Mouse (Mus musculus) liver, postnatal 0 days (tissue): ENCODE measurements at regions not wholly inside any gene's neighbourhood (a gene's known extent, or its start where the extent isn't known, plus 50 kb on each side); places are given as distances from the start of the nearest gene placed in this dataset.
A peak's percentile ranks its signal among the peaks of the same experiment; 100 is the strongest.

Experiments used
- ATAC-seq: fragments of 200-750 bp; cut with Nextera tagmentation; 2 replicates; pipeline ENCODE4 v1.8.0; 2017; ENCODE audit warnings: mild to moderate bottlenecking, moderate library complexity
- DNase-seq: peaks from one replicate; pipeline ENCODE4 v3.0.0-alpha.2; 2016
- H3K27ac ChIP-seq: fragments of 300-500 bp; sonication (generic); 2 replicates; pipeline ENCODE4 v1.5.1; 2014; ENCODE audit warnings: antibody characterized with exemption, moderate library complexity, mild to moderate bottlenecking, low read depth
- H3K27me3 ChIP-seq: fragments of 300-500 bp; sonication (generic); 2 replicates; pipeline ENCODE4 v1.6.1; 2014; ENCODE audit warnings: low read length, control low read depth, mixed read lengths; ENCODE audit not compliant: insufficient read depth
- H3K36me3 ChIP-seq: fragments of 300-500 bp; sonication (generic); replicated peaks from 2 replicates; pipeline ENCODE4 v1.6.1; 2014; ENCODE audit warnings: mild to moderate bottlenecking, control low read depth, low read length, moderate library complexity, mixed read lengths; ENCODE audit not compliant: insufficient read depth
- H3K4me1 ChIP-seq: fragments of 300-500 bp; sonication (generic); 2 replicates; pipeline ENCODE4 v1.6.1; 2014; ENCODE audit warnings: antibody characterized with exemption, mild to moderate bottlenecking, control low read depth; ENCODE audit not compliant: insufficient read depth
- H3K4me2 ChIP-seq: fragments of 300-500 bp; sonication (generic); 2 replicates; pipeline ENCODE4 v1.6.1; 2014; ENCODE audit warnings: low read depth, mild to moderate bottlenecking, low read length, moderate library complexity, mixed read lengths
- H3K4me3 ChIP-seq: fragments of 300-500 bp; sonication (generic); 2 replicates; pipeline ENCODE4 v1.5.1; 2014; ENCODE audit warnings: low read depth, low read length
- H3K9ac ChIP-seq: fragments of 300-500 bp; sonication (generic); replicated peaks from 2 replicates; pipeline ENCODE4 v1.6.1; 2014; ENCODE audit warnings: mild to moderate bottlenecking, moderate library complexity
- H3K9me3 ChIP-seq: fragments of 300-500 bp; sonication (generic); 2 replicates; pipeline ENCODE4 v1.6.1; 2016; ENCODE audit warnings: mild to moderate bottlenecking, control low read depth, low read length, mixed read lengths
- CTCF ChIP-seq: sonication (generic); IDR thresholded peaks from 2 replicates; pipeline ENCODE4 v1.5.1; 2016; ENCODE audit warnings: antibody characterized with exemption, low read depth
- EP300 ChIP-seq: IDR thresholded peaks from 2 replicates; pipeline ENCODE4 v1.6.1; 2016; ENCODE audit warnings: antibody characterized with exemption, low read depth, mild to moderate bottlenecking
- WGBS: fragments of 180-500 bp; shearing (Covaris S2); extraction: QIAGEN DNeasy Blood & Tissue Kit; methylation state at CpG from one replicate; pipeline ENCODE4 v1.1.7; 2014; ENCODE audit not compliant: insufficient replicate concordance; 5-methylcytosine and 5-hydroxymethylcytosine counted together

DNA sequence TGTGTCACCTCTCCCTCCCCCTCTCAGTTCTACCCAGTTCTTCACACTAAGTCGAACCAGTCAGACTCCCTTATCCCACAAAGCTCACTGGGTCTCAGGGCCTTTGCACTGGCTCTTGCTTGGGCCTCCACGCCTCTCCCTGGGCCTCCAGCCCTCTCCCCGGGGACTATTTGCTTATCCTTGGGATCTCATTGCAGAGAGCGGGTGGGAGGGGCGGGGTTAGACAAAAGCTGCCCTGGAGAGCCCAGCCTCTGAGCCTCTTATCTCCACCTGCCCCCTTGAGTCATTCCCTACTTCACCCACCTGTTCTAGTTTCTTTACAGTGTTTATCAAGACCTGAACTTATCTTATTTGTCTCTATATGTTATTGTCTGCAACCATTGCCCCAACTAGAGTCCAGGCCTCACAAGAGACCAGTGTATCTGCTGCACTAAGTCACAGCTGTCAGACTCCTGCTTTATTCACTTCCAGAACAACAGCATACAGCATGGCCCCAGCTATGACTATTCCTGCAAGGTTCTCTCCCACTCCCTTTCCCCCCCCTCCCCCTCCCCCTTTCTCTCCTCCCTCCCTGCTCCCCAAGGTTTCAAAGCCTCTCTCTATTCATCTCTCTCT is 450.7 kb downstream of the Wdr11 start:
- Histone ChIP-seq H3K27ac (no peak overlapping the region), H3K36me3 (no peaks in the 10 kb centered on the region), H3K9ac (no peak overlapping the region), H3K4me1 (no peaks in the 10 kb centered on the region), H3K9me3 (no peaks in the 10 kb centered on the region), H3K4me3 (no peak overlapping the region), H3K27me3 (no peaks in the 10 kb centered on the region), H3K4me2 (no peak overlapping the region)
- WGBS: 50% methylated on average over 5 of the region's 5 CpGs
- ATAC-seq (no peak), DNase-seq (no peak)
- TF ChIP-seq EP300 (no peak), CTCF (no peak)

DNA sequence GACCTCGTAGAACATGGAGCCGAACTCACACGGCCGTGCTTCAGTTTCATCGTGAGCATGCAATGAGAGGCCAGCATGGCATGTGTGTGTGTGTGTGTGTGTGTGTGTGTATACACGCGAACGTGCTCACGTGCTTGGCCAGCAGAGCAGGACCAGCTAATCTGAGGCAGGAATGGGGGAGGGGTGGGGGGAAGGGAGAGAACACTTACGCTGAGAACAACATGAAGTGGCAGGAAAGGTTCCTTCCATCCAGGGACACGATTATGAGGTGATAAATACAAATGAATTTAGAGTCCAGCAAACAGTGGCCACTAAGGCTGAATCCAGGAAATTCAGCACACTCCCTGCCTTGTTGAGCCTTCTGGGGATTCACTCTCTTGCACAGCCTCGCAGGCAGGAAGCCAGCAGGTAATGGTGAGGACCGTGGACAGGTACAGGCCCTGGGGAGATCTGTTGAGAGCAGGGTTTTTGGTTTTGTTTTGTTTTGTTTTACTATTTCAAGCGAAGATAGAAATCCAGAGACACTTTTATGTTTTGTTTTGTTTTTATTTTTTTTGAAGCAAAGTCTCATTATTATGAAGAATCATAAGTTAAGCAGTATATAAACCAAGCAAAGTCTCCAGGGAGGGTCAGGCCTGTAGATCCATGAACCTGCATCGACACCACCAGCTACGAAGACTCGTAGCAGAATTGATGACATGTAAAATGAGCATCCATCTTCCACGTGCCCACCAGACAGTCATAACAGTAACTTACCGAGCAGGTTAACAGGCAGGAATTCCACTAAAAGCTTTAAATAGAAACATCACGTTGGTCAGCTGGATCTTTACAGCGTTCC is 452.0 kb downstream of the Wdr11 start:
- no peak for TF ChIP-seq CTCF
- TF ChIP-seq EP300: no peak
- no peaks in the 10 kb centered on the region for H3K36me3 ChIP-seq
- no peaks in the 10 kb centered on the region for H3K4me1 ChIP-seq
- DNase-seq (no peak), ATAC-seq (no peak)
- no peak overlapping the region for H3K4me3 ChIP-seq
- no peak overlapping the region for H3K27ac ChIP-seq
- H3K4me2 ChIP-seq: no peak overlapping the region
- H3K27me3 ChIP-seq: no peaks in the 10 kb centered on the region
- no peaks in the 10 kb centered on the region for H3K9me3 ChIP-seq
- 65% methylated on average over 21 of the region's 21 CpGs for WGBS
- H3K9ac ChIP-seq: no peak overlapping the region

DNA sequence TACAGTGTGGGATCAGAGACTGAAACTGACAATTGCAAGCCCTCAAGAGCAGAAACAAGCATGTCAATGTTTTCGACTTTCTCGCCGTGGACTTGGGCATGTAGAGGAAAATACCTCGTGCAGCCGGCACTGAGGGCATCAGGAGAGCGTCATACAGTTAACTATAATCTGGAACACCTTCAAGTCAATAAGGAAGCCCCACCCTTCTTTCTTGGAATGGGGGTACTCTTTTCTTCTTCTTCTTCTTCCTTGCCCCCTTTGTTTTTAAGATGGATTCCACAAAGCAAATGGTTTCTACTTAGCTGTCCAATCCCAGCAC is 452.5 kb downstream of the Wdr11 start:
- Histone ChIP-seq H3K9ac (no peak overlapping the region), H3K4me3 (no peak overlapping the region), H3K9me3 (no peaks in the 10 kb centered on the region), H3K4me2 (no peak overlapping the region), H3K27me3 (no peaks in the 10 kb centered on the region), H3K4me1 (no peaks in the 10 kb centered on the region), H3K27ac (no peak overlapping the region), H3K36me3 (no peaks in the 10 kb centered on the region)
- DNase-seq: no peak
- no peak for TF ChIP-seq CTCF
- no peak for TF ChIP-seq EP300
- ATAC-seq: no peak
- WGBS: 74% methylated on average over 6 of the region's 6 CpGs

DNA sequence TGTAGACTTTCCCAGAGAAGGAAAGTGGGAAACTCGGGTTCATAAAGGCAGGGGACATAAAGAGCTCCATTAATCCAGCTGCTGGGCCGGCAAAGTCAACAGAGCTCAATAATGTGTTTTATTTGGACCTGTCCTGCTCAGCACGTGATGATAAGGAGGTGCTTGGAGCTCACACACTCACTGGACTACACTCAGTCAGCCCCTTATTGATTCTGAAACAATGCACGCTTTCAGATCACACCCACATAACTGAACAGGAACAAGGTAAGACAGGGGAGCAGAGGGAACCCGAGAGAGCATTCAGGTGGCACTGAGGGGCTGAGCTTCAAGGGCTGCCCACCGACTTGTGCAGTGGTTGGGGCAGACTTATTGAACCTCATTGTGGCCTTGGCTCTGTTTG is 452.9 kb downstream of the Wdr11 start:
- Histone ChIP-seq H3K4me3 (no peak overlapping the region), H3K4me1 (no peaks in the 10 kb centered on the region), H3K27ac (no peak overlapping the region), H3K9ac (no peak overlapping the region), H3K4me2 (no peak overlapping the region), H3K9me3 (no peaks in the 10 kb centered on the region), H3K27me3 (no peaks in the 10 kb centered on the region), H3K36me3 (no peaks in the 10 kb centered on the region)
- WGBS: 61% methylated on average over 6 of the region's 6 CpGs
- ATAC-seq (peak; percentile 61; the same call in 1 of the 2 replicates), DNase-seq (no peak)
- no peak for TF ChIP-seq EP300
- no peak for TF ChIP-seq CTCF

DNA sequence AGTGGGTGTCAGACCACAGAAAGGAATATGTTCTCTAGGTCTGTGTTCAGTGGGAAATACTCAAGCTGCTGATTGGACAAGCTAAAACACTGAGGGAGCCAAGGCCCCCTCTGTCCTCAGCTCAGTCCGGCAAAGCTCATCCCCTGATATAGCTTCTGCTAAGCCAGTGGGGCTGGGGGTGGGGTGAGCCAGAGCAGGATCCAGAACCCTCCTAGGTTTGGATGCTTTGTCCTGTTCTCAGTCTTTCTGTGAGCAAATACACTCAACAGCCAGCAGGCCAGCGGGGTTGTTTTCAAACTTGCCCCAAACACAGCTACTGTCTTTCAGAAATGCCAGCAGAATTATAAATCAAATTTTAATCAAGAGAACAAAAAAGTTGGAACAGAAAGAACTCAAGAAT is 454.4 kb downstream of the Wdr11 start:
- Histone ChIP-seq H3K27me3 (no peaks in the 10 kb centered on the region), H3K36me3 (no peaks in the 10 kb centered on the region), H3K4me3 (no peak overlapping the region), H3K9ac (no peak overlapping the region), H3K9me3 (no peaks in the 10 kb centered on the region), H3K4me2 (no peak overlapping the region), H3K27ac (no peak overlapping the region), H3K4me1 (no peaks in the 10 kb centered on the region)
- DNase-seq (no peak), ATAC-seq (no peak)
- WGBS: 65% methylated on average over 2 of the region's 2 CpGs
- TF ChIP-seq CTCF: no peak
- no peak for TF ChIP-seq EP300

DNA sequence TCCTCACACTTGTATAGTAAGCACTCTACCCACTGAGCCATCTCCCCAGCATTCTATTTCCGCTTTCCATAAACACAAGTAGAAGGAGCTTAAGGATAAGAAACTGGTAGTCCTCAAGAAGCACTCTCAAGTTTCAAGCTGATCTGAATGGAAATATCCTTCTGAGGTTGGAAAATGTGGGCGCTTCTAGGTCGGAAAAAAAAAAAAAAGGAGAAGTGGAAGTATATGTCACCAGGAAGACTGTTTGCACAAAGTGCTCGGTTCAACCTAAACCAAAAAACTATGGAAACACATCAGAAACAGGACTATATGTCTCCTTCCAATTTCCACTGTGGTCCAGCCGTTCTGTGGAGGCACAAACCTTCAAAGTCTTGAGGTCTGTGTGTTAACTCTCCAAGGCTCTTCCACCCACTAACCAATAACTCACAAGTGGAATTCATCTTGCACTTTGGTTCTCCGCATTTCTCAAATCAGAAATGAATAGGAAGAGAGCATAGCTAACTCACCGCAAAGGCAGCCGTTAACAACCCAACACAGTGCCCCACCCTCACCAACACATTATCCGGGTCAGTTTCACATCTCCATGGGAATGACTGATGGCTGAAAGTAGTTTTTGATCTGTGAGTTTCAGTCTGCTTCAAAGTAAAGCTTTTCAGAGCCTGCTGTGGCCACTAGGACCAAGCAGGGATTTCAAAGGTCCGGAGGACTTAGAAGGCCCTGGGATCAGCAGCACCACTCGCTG is 455.8 kb downstream of the Wdr11 start:
- Histone ChIP-seq H3K4me3 (no peak overlapping the region), H3K27me3 (no peaks in the 10 kb centered on the region), H3K9me3 (no peaks in the 10 kb centered on the region), H3K27ac (peak overlapping the region; percentile 29; the same call in 1 of the 2 replicates), H3K4me1 (no peaks in the 10 kb centered on the region), H3K4me2 (no peak overlapping the region), H3K36me3 (no peaks in the 10 kb centered on the region), H3K9ac (no peak overlapping the region)
- ATAC-seq (no peak), DNase-seq (no peak)
- 66% methylated on average over 11 of the region's 11 CpGs for WGBS
- TF ChIP-seq CTCF: no peak
- no peak for TF ChIP-seq EP300
